Mouse (Mus musculus) right cerebral cortex, postnatal 10 days (tissue): ENCODE data around the gene Uvssa.

Experiments
- DNase-seq, 2 experiments: peaks; one replicate each; pipeline ENCODE4 v3.0.0; 2021; ENCODE audit warnings: low spot score in 2 of 2

Uvssa gene

GRCm38 (mm10) chr5:33442927-33443710 lies 64.8 kb downstream of the Uvssa start:
- peak in 1 of 2 experiments; percentile 61 for DNase-seq

- no peak for DNase-seq
Observed at GRCm38 (mm10) chr5:33443794-33444193, 65.4 kb downstream of the Uvssa start.

GRCm38 (mm10) chr5:33455737-33456136 lies 77.4 kb downstream of the Uvssa start:
- no peak for DNase-seq

GRCm38 (mm10) chr5:33458132-33458622 lies 79.8 kb downstream of the Uvssa start:
- DNase-seq, result no peak

- no peak for DNase-seq
Observed at GRCm38 (mm10) chr5:33459111-33459510, 80.8 kb downstream of the Uvssa start.

GRCm38 (mm10) chr5:33464390-33464789 lies 86.0 kb downstream of the Uvssa start:
- DNase-seq, result no peak

- no peak for DNase-seq
Observed at GRCm38 (mm10) chr5:33465464-33465863, 87.1 kb downstream of the Uvssa start.
